Mouse (Mus musculus) retina, adult 2 months (tissue): ENCODE measurements around the gene Utp4.
"Not testable (repeated sequence)": the region's sequence is repeated elsewhere in the genome, so short reads cannot be mapped to it uniquely, and the experiment has no call there.

ENCODE experiments used
- DNase-seq: peaks from one replicate; pipeline ENCODE4 v3.0.0-alpha.2; 2012; ENCODE audit warnings: low read depth, low spot score

Utp4 gene

GRCm38 (mm10) chr8:106905727-106906480 lies 12.5 kb downstream of the Utp4 start:
- peak; percentile 30 for DNase-seq

GRCm38 (mm10) chr8:106906635-106907034 lies 13.2 kb downstream of the Utp4 start:
- no peak for DNase-seq

GRCm38 (mm10) chr8:106907450-106907849 lies 14.0 kb downstream of the Utp4 start:
- no peak for DNase-seq

GRCm38 (mm10) chr8:106908291-106908690 lies 14.9 kb downstream of the Utp4 start:
- no peak for DNase-seq

GRCm38 (mm10) chr8:106913631-106914030 lies 20.2 kb downstream of the Utp4 start:
- no peak for DNase-seq

- DNase-seq, result no peak
Measured at GRCm38 (mm10) chr8:106919721-106920394, 26.4 kb downstream of the Utp4 start.

GRCm38 (mm10) chr8:106920395-106920741 lies 26.9 kb downstream of the Utp4 start:
- DNase-seq, result no peak

GRCm38 (mm10) chr8:106924057-106924456 lies 30.6 kb downstream of the Utp4 start:
- no peak for DNase-seq

- DNase-seq, result no peak
Measured at GRCm38 (mm10) chr8:106924904-106925349, 31.5 kb downstream of the Utp4 start.

- DNase-seq, result no peak
Measured at GRCm38 (mm10) chr8:106925446-106925845, 32.0 kb downstream of the Utp4 start.

GRCm38 (mm10) chr8:106927247-106927646 lies 33.8 kb downstream of the Utp4 start:
- DNase-seq, result no peak

GRCm38 (mm10) chr8:106928182-106928581 lies 34.7 kb downstream of the Utp4 start:
- not testable (repeated sequence) for DNase-seq

GRCm38 (mm10) chr8:106929155-106929913 lies 35.9 kb downstream of the Utp4 start:
- DNase-seq, result no peak

- DNase-seq, result no peak
Measured at GRCm38 (mm10) chr8:106929921-106930320, 36.5 kb downstream of the Utp4 start.

- no peak for DNase-seq
Measured at GRCm38 (mm10) chr8:106932376-106933065, 39.1 kb downstream of the Utp4 start.

GRCm38 (mm10) chr8:106933506-106934143 lies 40.2 kb downstream of the Utp4 start:
- no peak for DNase-seq

GRCm38 (mm10) chr8:106934226-106934977 lies 41.0 kb downstream of the Utp4 start:
- no peak for DNase-seq

GRCm38 (mm10) chr8:106935324-106935869 lies 42.0 kb downstream of the Utp4 start, which contains the start of gene Sntb2:
Sntb2 (plus strand) TSS chr8:106935750.
- DNase-seq, result peak; percentile 91

GRCm38 (mm10) chr8:106935899-106936477 lies 42.6 kb downstream of the Utp4 start:
- DNase-seq, result no peak
